Mouse (Mus musculus) small intestine, adult 2 months (tissue): ENCODE results near the gene Dram2. TPM values are rescaled to one million over a fixed set of nuclear protein-coding genes. Genes with fewer than 3 reads are reported as not detected.

Experiments used
- H3K27ac ChIP-seq: fragments of 200-500 bp; 2 replicates; pipeline ENCODE4 v1.5.1; 2012; ENCODE audit warnings: low read depth, low read length, control low read depth, inconsistent platforms; ENCODE audit not compliant: insufficient read depth
- H3K27me3 ChIP-seq: fragments of 200-500 bp; 2 replicates; pipeline ENCODE4 v1.6.1; 2012; ENCODE audit warnings: mild to moderate bottlenecking, moderate library complexity, low read length, inconsistent platforms; ENCODE audit not compliant: control insufficient read depth, insufficient read depth
- H3K36me3 ChIP-seq: fragments of 200-500 bp; 2 replicates; pipeline ENCODE4 v1.6.1; 2012; ENCODE audit warnings: mild to moderate bottlenecking, low read length, control low read depth, inconsistent platforms; ENCODE audit not compliant: control insufficient read depth, insufficient read depth
- H3K4me1 ChIP-seq: fragments of 200-500 bp; 2 replicates; pipeline ENCODE4 v1.6.1; 2012; ENCODE audit warnings: low read length, inconsistent platforms, mixed read lengths; ENCODE audit not compliant: control insufficient read depth, insufficient read depth, insufficient read length
- H3K4me3 ChIP-seq: fragments of 200-500 bp; 2 replicates; pipeline ENCODE4 v1.5.1; 2012; ENCODE audit warnings: low read depth, mild to moderate bottlenecking, control low read depth, inconsistent platforms, low read length, moderate library complexity
- CTCF ChIP-seq: fragments of 200-500 bp; IDR thresholded peaks from 2 replicates; pipeline ENCODE4 v1.5.1; 2012; ENCODE audit warnings: low read depth, mild to moderate bottlenecking, control low read depth, inconsistent platforms, low read length, moderate library complexity, mixed read lengths; ENCODE audit not compliant: insufficient replicate concordance, insufficient read length; ENCODE audit errors: extremely low read depth
- POLR2A ChIP-seq: fragments of 200-500 bp; IDR thresholded peaks from 2 replicates; pipeline ENCODE4 v1.6.1; 2012; ENCODE audit warnings: low read depth, mild to moderate bottlenecking, control low read depth, inconsistent platforms, low read length, moderate library complexity
- WGBS: fragments of 180-500 bp; shearing (Covaris S2); methylation state at CpG from one replicate; pipeline ENCODE4 v1.1.7; 2018; 5-methylcytosine and 5-hydroxymethylcytosine counted together
- polyA plus RNA-seq: library from polyadenylated mRNA; depleted of rRNA; stranded (reverse); fragments of >200 nt; gene quantifications from 2 replicates; pipeline ENCODE4 v1.2.3, GENCODE M21; 2012; rRNA removed

Gene Dram2
- 12.9 and 21.5 TPM in 2 replicates for polyA plus RNA-seq

GRCm38 (mm10) chr3:106547171-106547923 is at the start of gene Dram2, which contains the start of gene Cept1:
Gene Dram2, plus strand, starts transcription at chr3:106547798.
Gene Cept1, minus strand, starts transcription at chr3:106547802.
- H3K4me3 ChIP-seq = peak within 1 kb of the TSS; percentile 93
- peaks cover 3% of the 10 kb centered on the region; the same call in 1 of the 2 replicates for H3K4me1 ChIP-seq
- under 1% methylated on average over 62 of the region's 63 CpGs for WGBS
- no peaks in the 10 kb centered on the region for H3K27me3 ChIP-seq
- H3K27ac ChIP-seq = peak within 1 kb of the TSS; percentile 91
- 0 out of 2 replicates have a peak, but pooled peaks cover 2% of the 10 kb centered on the region for H3K36me3 ChIP-seq
- TF ChIP-seq POLR2A (no peak; the same call in 1 of the 2 replicates), CTCF (no peak)

GRCm38 (mm10) chr3:106500510-106500909 is 47.1 kb upstream of the Dram2 start:
- WGBS = 36% methylated on average over 2 of the region's 2 CpGs
- Histone ChIP-seq H3K36me3 (peaks cover 51% of the 10 kb centered on the region), H3K4me3 (no peak overlapping the region), H3K27me3 (no peaks in the 10 kb centered on the region), H3K4me1 (peaks cover 7% of the 10 kb centered on the region; the same call in 1 of the 2 replicates), H3K27ac (no peak overlapping the region)
- TF ChIP-seq CTCF = no peak
- TF ChIP-seq POLR2A = no peak

- peaks cover 45% of the 10 kb centered on the region for H3K36me3 ChIP-seq
- no peak overlapping the region for H3K27ac ChIP-seq
- no peak overlapping the region for H3K4me3 ChIP-seq
- H3K27me3 ChIP-seq = no peaks in the 10 kb centered on the region
- TF ChIP-seq CTCF = no peak
- 61% methylated on average over 2 of the region's 2 CpGs for WGBS
- peaks cover 5% of the 10 kb centered on the region; the same call in 1 of the 2 replicates for H3K4me1 ChIP-seq
Observed at GRCm38 (mm10) chr3:106502892-106503291, 44.7 kb upstream of the Dram2 start.

- 71% methylated on average over 1 of the region's 1 CpGs for WGBS
- Histone ChIP-seq H3K27me3 (no peaks in the 10 kb centered on the region), H3K4me3 (no peak overlapping the region), H3K27ac (no peak overlapping the region), H3K4me1 (no peaks in the 10 kb centered on the region), H3K36me3 (peaks cover 9% of the 10 kb centered on the region)
- no peak for TF ChIP-seq POLR2A
- no peak for TF ChIP-seq CTCF
Observed at GRCm38 (mm10) chr3:106510669-106511068, 36.9 kb upstream of the Dram2 start.

GRCm38 (mm10) chr3:106515016-106515415 is 32.6 kb upstream of the Dram2 start:
- H3K36me3 ChIP-seq = peaks cover 11% of the 10 kb centered on the region
- no peak for TF ChIP-seq POLR2A
- TF ChIP-seq CTCF = no peak
- no peak overlapping the region for H3K4me3 ChIP-seq
- no peak overlapping the region for H3K27ac ChIP-seq
- H3K4me1 ChIP-seq = no peaks in the 10 kb centered on the region
- WGBS = 69% methylated on average over 6 of the region's 6 CpGs
- no peaks in the 10 kb centered on the region for H3K27me3 ChIP-seq

- no peak overlapping the region for H3K27ac ChIP-seq
- H3K27me3 ChIP-seq = no peaks in the 10 kb centered on the region
- no peak for TF ChIP-seq CTCF
- no peak for TF ChIP-seq POLR2A
- WGBS = 92% methylated on average over 1 of the region's 1 CpGs
- H3K4me3 ChIP-seq = no peak overlapping the region
- H3K36me3 ChIP-seq = peaks cover 3% of the 10 kb centered on the region
- no peaks in the 10 kb centered on the region for H3K4me1 ChIP-seq
Observed at GRCm38 (mm10) chr3:106522730-106523129, 24.9 kb upstream of the Dram2 start.

GRCm38 (mm10) chr3:106526411-106526810 is 21.2 kb upstream of the Dram2 start:
- Histone ChIP-seq H3K36me3 (peaks cover 2% of the 10 kb centered on the region), H3K4me1 (no peaks in the 10 kb centered on the region; the same call in 1 of the 2 replicates), H3K27me3 (no peaks in the 10 kb centered on the region), H3K27ac (peak overlapping the region; percentile 78; the same call in 1 of the 2 replicates), H3K4me3 (no peak overlapping the region)
- WGBS = 33% methylated on average over 2 of the region's 2 CpGs
- TF ChIP-seq CTCF = no peak
- TF ChIP-seq POLR2A = no peak
